8 mouse cellular contexts compared by ENCODE assay signal in genomic region chr8:93571369-93571985, GRCm38 (mm10). TPM values are rescaled to one million over a fixed set of nuclear protein-coding genes. Genes with fewer than 3 reads are reported as not detected.
DNase-seq lines count a peak whose midpoint lies in the region; ATAC-seq and TF ChIP-seq lines count a peak whose summit lies in the region.

No protein-coding gene starts in this region.

- H3K4me1 ChIP-seq in kidney, embryonic 14.5 days (ENCODE audit: control insufficient read depth, insufficient read depth, low read length): 0 out of 2 replicates have a peak, but pooled peaks cover 7% of the 10 kb centered on the region
- H3K4me1 ChIP-seq in lung, postnatal 0 days (ENCODE audit: insufficient read depth, low read depth, low read length): peaks cover 2% of the 10 kb centered on the region; the same call in 1 of the 2 replicates
- H3K4me1 ChIP-seq in stomach, embryonic 16.5 days (ENCODE audit: control insufficient read depth, insufficient read depth, low read length): peaks cover 11% of the 10 kb centered on the region

- TF ChIP-seq CTCF in lung, postnatal 0 days (IDR thresholded peaks at IDR 0.05): no peak

- H3K36me3 ChIP-seq in kidney, embryonic 14.5 days (ENCODE audit: control insufficient read depth, insufficient read depth, low read length): no peaks in the 10 kb centered on the region
- H3K36me3 ChIP-seq in lung, postnatal 0 days (ENCODE audit: insufficient read depth, low read length): no peaks in the 10 kb centered on the region
- H3K36me3 ChIP-seq in stomach, embryonic 16.5 days (ENCODE audit: control insufficient read depth, insufficient read depth, low read length): no peaks in the 10 kb centered on the region

- peak overlapping the region; percentile 62; the same call in 1 of the 2 replicates for H3K27ac ChIP-seq in kidney, embryonic 14.5 days (ENCODE audit: low read depth, low read length)
- peak overlapping the region; percentile 32; the same call in 1 of the 2 replicates for H3K27ac ChIP-seq in lung, postnatal 0 days (ENCODE audit: low read length)
- H3K27ac ChIP-seq in stomach, embryonic 16.5 days (ENCODE audit: low read length): peak overlapping the region; percentile 23; the same call in 1 of the 2 replicates

- H3K4me2 ChIP-seq in kidney, embryonic 14.5 days (replicated peaks; ENCODE audit: low read depth, low read length): no peak overlapping the region
- no peak overlapping the region for H3K4me2 ChIP-seq in lung, postnatal 0 days (replicated peaks; ENCODE audit: low read depth, low read length)
- no peak overlapping the region for H3K4me2 ChIP-seq in stomach, embryonic 16.5 days (ENCODE audit: low read depth, low read length)

- H3K4me3 ChIP-seq in kidney, embryonic 14.5 days (ENCODE audit: low read length): no peak overlapping the region
- no peak overlapping the region for H3K4me3 ChIP-seq in lung, postnatal 0 days (ENCODE audit: low read depth, low read length)
- no peak overlapping the region for H3K4me3 ChIP-seq in stomach, embryonic 16.5 days (replicated peaks; ENCODE audit: low read length)

- peak; percentile 42; the same call in 1 of the 2 replicates for ATAC-seq in kidney, embryonic 14.5 days (ENCODE audit: low FRiP score, low TSS enrichment)
- peak; percentile 72 for ATAC-seq in lung, postnatal 0 days
- ATAC-seq in stomach, embryonic 16.5 days (ENCODE audit: insufficient read depth, low FRiP score): peak; percentile 58; the same call in 1 of the 2 replicates
- no peak for ATAC-seq in erythroid progenitor cell, adult 5-6 weeks (replicated peaks; ENCODE audit: low FRiP score, poor library complexity, severe bottlenecking)

- WGBS in kidney, embryonic 14.5 days: 31% methylated on average over 9 of the region's 9 CpGs
- 36% methylated on average over 9 of the region's 9 CpGs for whole genome bisulfite sequencing in lung, postnatal 0 days
- WGBS in stomach, embryonic 16.5 days: 35% methylated on average over 9 of the region's 9 CpGs

- no peak overlapping the region for H3K9ac ChIP-seq in kidney, embryonic 14.5 days (ENCODE audit: low read depth, low read length)
- H3K9ac ChIP-seq in lung, postnatal 0 days (replicated peaks; ENCODE audit: low read depth): no peak overlapping the region
- H3K9ac ChIP-seq in stomach, embryonic 16.5 days (ENCODE audit: low read length): no peak overlapping the region

- peak; percentile 73; the same call in 1 of the 2 replicates for TF ChIP-seq EP300 in lung, postnatal 0 days (IDR thresholded peaks at IDR 0.05)

- H3K27me3 ChIP-seq in kidney, embryonic 14.5 days (ENCODE audit: control insufficient read depth, insufficient read depth, low read length): no peaks in the 10 kb centered on the region
- no peaks in the 10 kb centered on the region for H3K27me3 ChIP-seq in lung, postnatal 0 days (replicated peaks; ENCODE audit: insufficient read depth, low read length)
- no peaks in the 10 kb centered on the region for H3K27me3 ChIP-seq in stomach, embryonic 16.5 days (ENCODE audit: control insufficient read depth, insufficient read depth, low read length)

- DNase-seq in cerebellum, adult 11-12 months: peak; percentile 67
- no peak for DNase-seq in cerebellum, adult 11 months
- DNase-seq in cerebellum, adult 8-10 months: peak; percentile 54
- peak; percentile 81 to 82 for DNase-seq in heart, adult 9 months (ENCODE audit: low spot score in 2 of 2)
- peak; percentile 89 for DNase-seq in lung, postnatal 0 days (ENCODE audit: low spot score)

- H3K9me3 ChIP-seq in kidney, embryonic 14.5 days (ENCODE audit: control insufficient read depth, low read length): peaks cover 6% of the 10 kb centered on the region; the same call in 1 of the 2 replicates
- no peaks in the 10 kb centered on the region for H3K9me3 ChIP-seq in lung, postnatal 0 days (ENCODE audit: low read length)
- peaks cover 8% of the 10 kb centered on the region for H3K9me3 ChIP-seq in stomach, embryonic 16.5 days (replicated peaks; ENCODE audit: control insufficient read depth, low read length)

RNA-seq across cellular contexts. Expression of gene Ces5a, which starts 35.8 kb away (rescaled TPM):
- polyA plus RNA-seq in kidney, embryonic 14.5 days (2014; fragmentation: Nextera tagmentation; extraction: Ambion mirVana): not detected in 2 replicates
- 0.17 TPM in 1 of 2 replicates, not detected in the other for polyA plus RNA-seq in lung, postnatal 0 days (2015; fragmentation: Nextera tagmentation; extraction: Ambion mirVana)
- 0.10 TPM in 1 of 2 replicates, not detected in the other for polyA plus RNA-seq in stomach, embryonic 16.5 days (2015; fragmentation: Nextera tagmentation; extraction: Ambion mirVana)
- not detected in 2 replicates for total RNA-seq in erythroid progenitor cell, adult 5-6 weeks (2015; ENCODE audit: low replicate concordance)
- total RNA-seq in erythroid progenitor cell, adult 5-6 weeks (2017; ENCODE audit: low replicate concordance): not detected in 2 replicates
